Mouse (Mus musculus): ENCODE results near the gene Msi2. TPM values are rescaled to one million over a fixed set of nuclear protein-coding genes. Genes with fewer than 3 reads are reported as not detected.
A peak's percentile ranks its signal among the peaks of the same experiment; 100 is the strongest.

Gene Msi2
- 100 to 1,000 TPM; 192 TPM for total RNA-seq (2021)

- peak; percentile 90 to 92 for DNase-seq
- intact Hi-C loops (cut with DNase I): no loop called here
These were observed at the start of gene Msi2 for GRCm38 (mm10) chr11:88718050-88718765. Gene Msi2 (minus strand): TSS chr11:88718513.

- DNase-seq: peak in 1 of 2 experiments; percentile 3
- intact Hi-C loops (cut with DNase I): loop anchor here (10.0 kb wide), 1 partner anchor 189 kb away; the partner anchor contains the start of gene Scpep1
These were observed 47.3 kb upstream of the Msi2 start for GRCm38 (mm10) chr11:88765635-88766034.

- intact Hi-C loops (cut with DNase I): loop anchor here (10.0 kb wide), 1 partner anchor 191 kb away; the partner anchor contains the start of gene Scpep1
- no peak for DNase-seq
These were observed 45.1 kb upstream of the Msi2 start for GRCm38 (mm10) chr11:88763371-88763770.

- no peak for DNase-seq
- intact Hi-C loops (cut with DNase I): no loop called here
These were observed 41.2 kb upstream of the Msi2 start for GRCm38 (mm10) chr11:88759501-88759900.

GRCm38 (mm10) chr11:88758402-88758801 lies 40.1 kb upstream of the Msi2 start:
- intact Hi-C loops (cut with DNase I): no loop called here
- no peak for DNase-seq

GRCm38 (mm10) chr11:88745306-88745705 lies 27.0 kb upstream of the Msi2 start:
- intact Hi-C loops (cut with DNase I): no loop called here

GRCm38 (mm10) chr11:88739574-88740295 lies 21.4 kb upstream of the Msi2 start:
- no peak for DNase-seq
- intact Hi-C loops (cut with DNase I): no loop called here

More at GRCm38 (mm10) chr11:88745306-88745705, 27.0 kb upstream of the Msi2 start:
- DNase-seq: no peak

- intact Hi-C loops (cut with DNase I): loop anchor here (2.0 to 5.0 kb wide), 4 partner anchors 93 to 477 kb away; partner anchors contain the start of gene Ccdc182
- no peak for DNase-seq
These were observed 11.1 kb upstream of the Msi2 start for GRCm38 (mm10) chr11:88729363-88729762.

GRCm38 (mm10) chr11:88728508-88728890 lies 10.2 kb upstream of the Msi2 start:
- DNase-seq: peak; percentile 82 to 84
- intact Hi-C loops (cut with DNase I): loop anchor here (1.0 to 5.0 kb wide), 5 partner anchors 94 to 476 kb away; partner anchors contain the start of gene Ccdc182

- intact Hi-C loops (cut with DNase I): loop anchor here (1.0 to 5.0 kb wide), 5 partner anchors 95 to 475 kb away; partner anchors contain the start of gene Ccdc182
- no peak for DNase-seq
These were observed 9.6 kb upstream of the Msi2 start for GRCm38 (mm10) chr11:88727768-88728507.

- intact Hi-C loops (cut with DNase I): no loop called here
- DNase-seq: no peak
These were observed 2.9 kb upstream of the Msi2 start for GRCm38 (mm10) chr11:88721144-88721636.

- DNase-seq: no peak
- intact Hi-C loops (cut with DNase I): no loop called here
These were observed 2.2 kb upstream of the Msi2 start for GRCm38 (mm10) chr11:88720261-88721143.

GRCm38 (mm10) chr11:88719601-88720000 lies 1.3 kb upstream of the Msi2 start:
- intact Hi-C loops (cut with DNase I): no loop called here
- DNase-seq: no peak

- intact Hi-C loops (cut with DNase I): no loop called here
- no peak for DNase-seq
These were observed 668 bp upstream of the Msi2 start for GRCm38 (mm10) chr11:88718766-88719595.

GRCm38 (mm10) chr11:88717644-88718049 lies 666 bp downstream of the Msi2 start:
- no peak for DNase-seq
- intact Hi-C loops (cut with DNase I): loop anchor here (2.0 kb wide), 3 partner anchors 23 to 165 kb away; no protein-coding TSS in a partner anchor

- no peak for DNase-seq
- intact Hi-C loops (cut with DNase I): loop anchor here (2.0 kb wide), 3 partner anchors 22 to 164 kb away; no protein-coding TSS in a partner anchor
These were observed 1.2 kb downstream of the Msi2 start for GRCm38 (mm10) chr11:88717016-88717643.

- intact Hi-C loops (cut with DNase I): loop anchor here (2.0 kb wide), 3 partner anchors 22 to 164 kb away; no protein-coding TSS in a partner anchor
- no peak for DNase-seq
These were observed 2.0 kb downstream of the Msi2 start for GRCm38 (mm10) chr11:88716061-88716994.
